Mouse (Mus musculus): ENCODE data around the gene Itpk1.

Itpk1 gene

GRCm38 (mm10) chr12:102596410-102596809, 108.3 kb downstream of the Itpk1 start:
- peak; percentile 59 for DNase-seq (ENCODE audit: low read depth, low spot score)

GRCm38 (mm10) chr12:102594627-102595026, 110.1 kb downstream of the Itpk1 start:
- DNase-seq (ENCODE audit: low read depth, low spot score) = no peak

GRCm38 (mm10) chr12:102593699-102594098, 111.0 kb downstream of the Itpk1 start:
- no peak for DNase-seq (ENCODE audit: low read depth, low spot score)

GRCm38 (mm10) chr12:102590711-102591360, 113.9 kb downstream of the Itpk1 start:
- no peak for DNase-seq (ENCODE audit: low read depth, low spot score)

- no peak for DNase-seq (ENCODE audit: low read depth, low spot score)
These were observed 117.6 kb downstream of the Itpk1 start for GRCm38 (mm10) chr12:102587106-102587505.

- DNase-seq (ENCODE audit: low read depth, low spot score) = no peak
These were observed 118.3 kb downstream of the Itpk1 start for GRCm38 (mm10) chr12:102586286-102586881.

- DNase-seq (ENCODE audit: low read depth, low spot score) = no peak
These were observed 119.3 kb downstream of the Itpk1 start for GRCm38 (mm10) chr12:102585390-102585789.

GRCm38 (mm10) chr12:102582441-102582840, 122.3 kb downstream of the Itpk1 start:
- DNase-seq (ENCODE audit: low read depth, low spot score) = no peak

GRCm38 (mm10) chr12:102581579-102582196, 123.0 kb downstream of the Itpk1 start:
- peak; percentile 67 for DNase-seq (ENCODE audit: low read depth, low spot score)

GRCm38 (mm10) chr12:102579041-102579440, 125.7 kb downstream of the Itpk1 start:
- peak; percentile 84 for DNase-seq (ENCODE audit: low read depth, low spot score)

GRCm38 (mm10) chr12:102576659-102577398, 127.9 kb downstream of the Itpk1 start:
- DNase-seq (ENCODE audit: low read depth, low spot score) = no peak

- no peak for DNase-seq (ENCODE audit: low read depth, low spot score)
These were observed 129.0 kb downstream of the Itpk1 start for GRCm38 (mm10) chr12:102575541-102576329.

GRCm38 (mm10) chr12:102573036-102573435, 131.7 kb downstream of the Itpk1 start:
- no peak for DNase-seq (ENCODE audit: low read depth, low spot score)

GRCm38 (mm10) chr12:102571666-102572065, 133.1 kb downstream of the Itpk1 start:
- no peak for DNase-seq (ENCODE audit: low read depth, low spot score)

GRCm38 (mm10) chr12:102570734-102571133, 134.0 kb downstream of the Itpk1 start:
- no peak for DNase-seq (ENCODE audit: low read depth, low spot score)

GRCm38 (mm10) chr12:102570111-102570510, 134.6 kb downstream of the Itpk1 start:
- DNase-seq (ENCODE audit: low read depth, low spot score) = no peak

GRCm38 (mm10) chr12:102568219-102568618, 136.5 kb downstream of the Itpk1 start:
- DNase-seq (ENCODE audit: low read depth, low spot score) = no peak

GRCm38 (mm10) chr12:102566951-102567350, 137.8 kb downstream of the Itpk1 start:
- DNase-seq (ENCODE audit: low read depth, low spot score) = no peak

- no peak for DNase-seq (ENCODE audit: low read depth, low spot score)
These were observed 139.6 kb downstream of the Itpk1 start for GRCm38 (mm10) chr12:102565086-102565485.

- no peak for DNase-seq (ENCODE audit: low read depth, low spot score)
These were observed 147.4 kb downstream of the Itpk1 start for GRCm38 (mm10) chr12:102557372-102557771.

- no peak for DNase-seq (ENCODE audit: low read depth, low spot score)
These were observed 148.9 kb downstream of the Itpk1 start for GRCm38 (mm10) chr12:102555850-102556249.

All from CD4-positive, CD25-positive, alpha-beta regulatory T cell, adult 2 months (primary cell).